Mouse (Mus musculus): ENCODE results near the gene Obox5. TPM values are rescaled to one million over a fixed set of nuclear protein-coding genes. Genes with fewer than 3 reads are reported as not detected.

Gene Obox5
- polyA plus RNA-seq (2014; fragmentation: Illumina TruSeq; extraction: RNeasy Lipid Tissue Mini Kit (QIAGEN cat#74804); ENCODE audit: insufficient read depth, low read depth, low replicate concordance), result not detected

GRCm38 (mm10) chr7:15749831-15750230, at the start of gene Obox5:
Gene Obox5, plus strand, starts transcription at chr7:15750131.

Other genes with a start within 250 kb of the Obox5 start
- not detected for gene Obox3, start 110.2 kb upstream of the Obox5 start, polyA plus RNA-seq (2014; fragmentation: Illumina TruSeq; extraction: RNeasy Lipid Tissue Mini Kit (QIAGEN cat#74804); ENCODE audit: insufficient read depth, low read depth, low replicate concordance)
- not detected for gene Obox6, start 89.5 kb downstream of the Obox5 start, polyA plus RNA-seq (2014; fragmentation: Illumina TruSeq; extraction: RNeasy Lipid Tissue Mini Kit (QIAGEN cat#74804); ENCODE audit: insufficient read depth, low read depth, low replicate concordance)
- gene Crx, start 129.8 kb downstream of the Obox5 start, polyA plus RNA-seq (2014; fragmentation: Illumina TruSeq; extraction: RNeasy Lipid Tissue Mini Kit (QIAGEN cat#74804); ENCODE audit: insufficient read depth, low read depth, low replicate concordance), result not detected
- not detected for gene Crxos, start 132.5 kb downstream of the Obox5 start, polyA plus RNA-seq (2014; fragmentation: Illumina TruSeq; extraction: RNeasy Lipid Tissue Mini Kit (QIAGEN cat#74804); ENCODE audit: insufficient read depth, low read depth, low replicate concordance)
- gene Selenow, start 172.3 kb downstream of the Obox5 start, polyA plus RNA-seq (2014; fragmentation: Illumina TruSeq; extraction: RNeasy Lipid Tissue Mini Kit (QIAGEN cat#74804); ENCODE audit: insufficient read depth, low read depth, low replicate concordance), result 594 TPM
- 186 TPM for gene Nop53, start 195.9 kb downstream of the Obox5 start, polyA plus RNA-seq (2014; fragmentation: Illumina TruSeq; extraction: RNeasy Lipid Tissue Mini Kit (QIAGEN cat#74804); ENCODE audit: insufficient read depth, low read depth, low replicate concordance)
- gene Ehd2, start 217.4 kb downstream of the Obox5 start, polyA plus RNA-seq (2014; fragmentation: Illumina TruSeq; extraction: RNeasy Lipid Tissue Mini Kit (QIAGEN cat#74804); ENCODE audit: insufficient read depth, low read depth, low replicate concordance), result 87.4 TPM